Mouse (Mus musculus): ENCODE data around the gene Galnt10.

Gene Galnt10

DNA sequence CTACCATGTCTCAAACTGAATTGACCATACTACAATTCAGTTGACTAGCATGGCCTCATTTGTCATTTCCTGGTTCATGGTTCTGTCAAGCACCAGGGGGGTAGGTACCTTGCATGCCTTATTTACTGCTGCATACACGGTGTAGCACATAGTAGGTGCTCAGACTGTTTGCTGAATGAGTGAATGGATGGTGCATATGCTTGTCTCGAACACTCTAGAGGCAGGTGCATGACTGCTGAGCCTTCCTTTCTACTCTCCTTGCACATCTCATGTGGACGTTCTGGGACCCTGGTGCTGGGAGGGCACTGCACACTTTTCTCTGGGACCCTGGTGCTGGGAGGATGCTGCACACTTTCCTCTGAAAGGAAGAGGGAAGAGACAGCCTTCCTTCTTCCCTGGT, 13.0 kb downstream of the Galnt10 start:
- DNase-seq (ENCODE audit: low spot score in 2 of 2), result no peak

DNA sequence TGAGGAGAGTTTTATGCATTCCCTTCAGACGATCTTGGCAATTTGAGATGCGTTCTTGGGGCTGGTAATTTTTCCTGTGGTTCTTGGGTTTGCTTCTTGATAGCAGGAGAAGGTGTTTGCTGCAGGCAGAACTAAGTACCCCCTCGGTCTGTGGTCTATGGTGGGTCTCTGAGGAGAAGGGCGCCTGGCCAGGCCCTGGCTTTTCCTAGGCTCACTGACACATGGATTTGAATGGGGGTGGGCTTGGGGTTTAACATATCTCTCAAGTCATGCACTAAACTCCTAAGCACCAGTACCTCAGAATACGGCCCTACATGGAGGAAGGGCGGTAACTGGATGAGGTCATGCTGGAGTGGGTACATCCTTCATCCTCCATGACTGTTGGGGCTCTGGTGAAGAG, 13.5 kb downstream of the Galnt10 start:
- no peak for DNase-seq (ENCODE audit: low spot score in 2 of 2)

DNA sequence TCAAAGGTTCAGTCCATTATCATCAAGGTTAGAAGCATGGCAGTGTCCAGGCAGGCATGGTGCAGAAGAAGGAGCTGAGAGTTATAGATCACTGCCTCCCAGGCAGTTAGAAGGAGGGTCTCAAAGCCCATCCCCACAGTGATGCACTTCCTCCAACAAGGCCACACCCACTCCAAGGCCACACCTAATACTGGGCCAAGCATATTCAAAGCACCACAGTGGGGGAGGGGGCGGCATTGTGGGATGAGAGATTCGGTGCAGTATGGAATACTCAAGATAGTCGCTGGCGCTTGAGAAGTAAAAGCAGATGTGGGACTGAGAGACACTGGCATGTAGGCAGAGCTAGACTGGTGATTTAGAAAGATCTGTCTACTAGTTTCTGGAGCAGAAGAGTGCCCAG, 14.9 kb downstream of the Galnt10 start:
- DNase-seq (ENCODE audit: low spot score in 2 of 2), result no peak

DNA sequence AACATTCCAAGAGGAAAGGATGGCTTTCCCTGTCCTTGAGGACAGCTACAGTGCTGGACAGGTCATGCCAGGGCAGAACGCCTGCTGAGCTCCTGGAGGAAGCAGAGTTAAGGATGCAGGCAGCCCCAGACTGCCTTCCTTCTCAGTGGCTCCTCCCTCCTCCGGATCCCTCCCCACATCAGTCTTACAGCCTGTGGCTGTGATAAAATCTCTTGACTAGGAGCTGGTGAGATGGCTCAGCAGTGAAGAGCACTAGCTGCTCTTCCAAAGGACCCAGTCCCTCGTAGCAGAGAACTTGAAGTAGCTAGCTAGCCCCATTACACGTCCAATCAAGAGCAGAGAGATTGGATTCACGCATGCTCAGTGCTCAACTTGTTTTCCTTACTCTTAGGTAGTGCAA, 15.6 kb downstream of the Galnt10 start:
- DNase-seq (ENCODE audit: low spot score in 2 of 2), result no peak

DNA sequence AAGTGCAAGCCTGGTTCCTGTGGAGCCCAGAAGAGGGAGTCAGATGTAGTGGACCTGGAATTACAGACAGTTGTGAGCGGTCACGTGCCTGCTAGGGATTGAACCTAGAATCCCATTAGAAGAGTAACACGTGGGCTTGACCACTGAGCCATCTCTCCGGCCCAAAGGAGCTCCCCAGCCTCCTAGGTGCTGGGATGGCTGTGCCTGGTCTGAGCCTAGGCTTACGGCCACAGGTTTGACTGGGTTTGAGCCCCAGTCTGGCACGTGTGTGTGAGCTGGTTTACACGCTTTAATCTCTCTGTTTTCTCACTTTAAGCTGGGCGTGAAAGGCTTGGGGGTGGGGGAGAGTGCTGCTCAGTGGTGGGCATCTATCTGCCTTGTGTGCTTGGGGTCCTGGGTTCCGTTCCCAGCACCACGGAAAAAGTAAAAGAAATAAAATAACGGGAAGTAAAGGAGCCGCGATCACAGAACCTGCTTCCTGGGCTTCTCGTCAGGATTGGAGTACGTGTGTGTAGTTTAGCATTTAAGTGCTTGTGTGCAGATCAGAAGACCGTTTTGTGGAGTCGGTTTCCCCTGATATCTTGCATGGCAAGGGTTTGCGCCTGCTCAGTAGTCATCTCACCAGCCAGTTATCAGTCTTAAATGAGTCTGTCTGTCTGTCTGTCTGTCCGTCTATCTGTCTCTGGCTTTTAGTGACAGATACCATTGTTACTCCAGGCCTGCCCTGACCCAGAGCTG, 16.4 kb downstream of the Galnt10 start:
- DNase-seq (ENCODE audit: low spot score in 2 of 2), result no peak

DNA sequence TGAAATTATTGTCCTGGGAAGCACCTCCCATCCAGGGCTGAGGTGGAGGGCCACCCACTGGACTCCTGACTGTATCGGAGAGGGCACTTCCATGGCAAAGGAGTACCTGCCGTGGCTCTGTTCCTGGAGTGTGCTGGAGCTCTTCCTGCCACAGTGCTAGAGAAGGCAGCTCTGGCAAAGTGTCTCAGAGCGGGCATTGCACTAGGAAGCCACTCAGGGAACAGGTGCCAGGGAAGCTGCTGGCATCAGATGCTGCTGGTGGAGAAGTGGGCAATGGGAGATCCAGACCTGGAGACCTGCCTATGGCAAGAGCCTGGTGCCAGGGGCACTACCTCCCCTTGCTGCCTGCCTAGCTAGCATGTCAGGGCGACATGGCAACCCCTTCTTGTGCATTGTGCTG, 17.0 kb downstream of the Galnt10 start:
- DNase-seq (ENCODE audit: low spot score in 2 of 2), result no peak

DNA sequence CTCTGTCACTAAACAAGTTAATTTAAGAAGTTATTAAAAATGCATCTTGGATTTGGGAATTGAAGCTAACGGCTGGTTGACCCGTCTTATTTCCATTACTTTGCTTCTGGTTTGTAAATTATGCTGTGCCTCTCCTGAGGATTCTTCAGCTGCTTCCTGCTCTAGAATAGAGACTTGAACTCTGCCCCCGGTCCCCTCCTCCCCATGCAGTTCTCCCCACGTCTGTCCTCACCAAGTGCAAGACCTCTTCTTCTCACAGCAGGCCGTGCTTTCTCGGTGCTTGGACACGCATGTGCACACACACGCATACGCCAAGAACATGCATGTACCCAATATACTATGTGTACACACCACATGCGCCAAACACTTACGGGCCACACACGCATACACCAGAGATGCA, 18.0 kb downstream of the Galnt10 start:
- no peak for DNase-seq (ENCODE audit: low spot score in 2 of 2)

DNA sequence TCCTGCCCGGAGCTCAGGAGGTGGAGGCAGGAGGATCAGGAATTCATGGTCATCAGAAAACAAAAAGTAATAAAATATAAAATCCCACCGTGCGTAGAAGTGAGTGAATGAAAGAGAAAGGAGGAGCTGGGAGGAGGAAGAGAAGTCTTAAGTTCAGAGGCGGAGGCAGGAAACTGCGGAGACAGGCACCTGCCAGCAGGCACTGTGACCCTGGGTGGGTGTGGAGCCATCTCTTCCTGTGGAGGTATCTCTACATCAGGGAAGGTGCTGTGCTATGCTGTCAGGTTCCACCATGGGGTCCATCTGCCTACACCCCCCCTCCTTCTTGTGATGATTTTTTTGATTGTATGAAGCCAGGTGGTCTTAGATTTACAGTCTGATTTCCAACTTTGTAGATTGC, 19.5 kb downstream of the Galnt10 start:
- no peak for DNase-seq (ENCODE audit: low spot score in 2 of 2)

DNA sequence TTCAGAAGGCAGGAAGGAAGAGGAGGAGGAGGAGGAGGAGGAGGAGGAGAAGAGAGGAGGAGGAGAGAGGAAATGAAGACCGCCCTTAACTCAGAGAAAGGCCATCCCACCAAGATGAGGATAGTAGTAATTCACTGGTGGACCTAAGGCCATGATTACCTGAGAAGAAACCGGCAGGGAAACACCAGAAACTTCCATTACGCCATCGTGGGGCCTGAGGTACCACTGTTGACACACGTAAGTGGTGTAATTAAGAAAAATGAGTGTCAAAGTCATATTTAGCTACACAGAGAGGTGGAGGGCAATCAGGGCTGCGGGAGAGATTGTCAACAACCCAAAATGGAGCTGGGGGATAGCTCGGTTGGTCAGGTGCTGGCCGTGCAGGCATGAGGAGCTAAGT, 23.0 kb downstream of the Galnt10 start:
- DNase-seq (ENCODE audit: low spot score in 2 of 2), result no peak

DNA sequence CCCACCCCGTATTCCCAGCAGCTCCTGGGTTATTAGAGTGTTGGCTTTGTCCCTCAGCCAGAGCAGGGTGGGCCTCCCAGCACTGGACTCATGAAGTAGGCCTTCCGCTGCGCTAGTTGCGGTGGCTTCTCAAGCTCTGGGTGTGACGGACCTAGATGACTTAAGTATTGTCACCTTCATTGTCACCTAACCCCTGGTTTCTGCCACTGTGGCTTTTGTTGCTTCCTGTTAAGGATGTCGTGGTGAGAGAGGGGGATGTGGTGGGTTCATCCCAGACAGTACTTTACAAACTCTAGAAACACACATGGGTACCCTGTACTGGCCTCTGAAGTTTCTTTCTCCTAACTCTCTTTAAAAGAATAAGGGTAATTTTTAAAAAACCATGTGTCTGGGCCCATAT, 24.3 kb downstream of the Galnt10 start:
- no peak for DNase-seq (ENCODE audit: low spot score in 2 of 2)

DNA sequence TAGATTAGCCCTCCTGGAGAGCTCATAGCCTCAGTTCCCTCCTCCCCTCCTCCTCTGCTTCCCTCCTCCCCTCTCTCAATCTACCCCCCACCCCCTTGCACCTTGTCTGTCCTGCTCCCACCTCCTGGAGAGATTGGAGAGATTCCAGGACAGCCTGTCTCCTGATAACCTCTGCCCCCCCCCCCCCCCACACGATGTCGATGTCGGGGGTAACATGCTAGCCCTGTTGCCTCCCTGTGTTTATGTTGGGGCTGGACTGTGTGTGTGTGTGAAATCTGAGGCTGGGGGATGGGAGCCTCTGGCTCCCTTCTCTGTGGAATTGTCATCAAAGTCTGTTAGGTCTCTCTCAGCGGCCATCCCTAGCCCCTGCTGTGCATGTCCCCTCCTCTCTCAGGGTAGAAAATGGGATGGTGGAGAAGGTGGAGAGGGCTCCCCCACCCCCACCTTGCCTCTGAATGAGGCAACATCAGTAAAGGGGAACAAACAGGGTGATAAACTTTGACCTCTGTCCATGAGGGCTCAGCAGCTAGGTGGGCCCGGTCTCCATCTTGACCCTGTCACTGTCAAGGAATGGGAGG, 26.0 kb downstream of the Galnt10 start:
- DNase-seq (ENCODE audit: low spot score in 2 of 2), result no peak

DNA sequence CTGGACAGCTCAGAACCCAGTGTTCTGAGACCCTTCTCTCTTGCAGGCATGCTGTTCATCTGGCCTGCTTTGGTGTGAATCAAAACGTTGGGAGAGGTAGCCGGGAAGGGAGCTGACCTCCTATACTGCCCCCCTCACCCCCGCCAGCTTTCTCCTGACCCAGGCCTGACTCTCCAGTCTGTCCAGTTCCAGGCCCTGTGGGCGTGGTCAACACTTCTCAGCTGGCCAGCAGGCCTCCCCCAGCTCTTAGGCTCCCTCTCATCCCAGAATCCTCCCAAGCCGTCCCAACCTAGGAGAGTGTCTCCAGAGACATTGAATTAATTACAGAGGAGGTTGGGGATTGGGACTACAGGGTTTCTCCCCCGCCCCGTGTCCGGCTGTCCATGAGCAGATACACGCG, 26.6 kb downstream of the Galnt10 start:
- no peak for DNase-seq (ENCODE audit: low spot score in 2 of 2)

DNA sequence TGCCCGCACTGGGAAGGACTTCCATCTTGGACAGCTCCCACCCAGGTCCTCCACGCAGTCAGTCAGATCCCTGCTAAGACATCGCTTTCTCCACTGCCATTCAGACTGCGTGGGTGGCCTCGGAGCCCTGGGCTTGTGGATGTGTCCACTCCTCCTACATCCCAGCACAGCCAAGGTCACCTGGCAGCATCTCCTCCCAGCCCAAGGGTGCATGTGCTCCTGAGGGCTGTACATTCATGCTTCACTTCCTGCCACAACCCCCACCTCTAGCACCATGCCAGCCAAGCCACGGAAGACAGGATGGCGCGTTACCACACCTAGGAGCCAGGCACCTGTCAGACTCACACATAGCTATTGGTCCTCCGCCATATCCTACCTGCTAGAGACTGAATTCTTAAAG, 27.8 kb downstream of the Galnt10 start:
- no peak for DNase-seq (ENCODE audit: low spot score in 2 of 2)

DNA sequence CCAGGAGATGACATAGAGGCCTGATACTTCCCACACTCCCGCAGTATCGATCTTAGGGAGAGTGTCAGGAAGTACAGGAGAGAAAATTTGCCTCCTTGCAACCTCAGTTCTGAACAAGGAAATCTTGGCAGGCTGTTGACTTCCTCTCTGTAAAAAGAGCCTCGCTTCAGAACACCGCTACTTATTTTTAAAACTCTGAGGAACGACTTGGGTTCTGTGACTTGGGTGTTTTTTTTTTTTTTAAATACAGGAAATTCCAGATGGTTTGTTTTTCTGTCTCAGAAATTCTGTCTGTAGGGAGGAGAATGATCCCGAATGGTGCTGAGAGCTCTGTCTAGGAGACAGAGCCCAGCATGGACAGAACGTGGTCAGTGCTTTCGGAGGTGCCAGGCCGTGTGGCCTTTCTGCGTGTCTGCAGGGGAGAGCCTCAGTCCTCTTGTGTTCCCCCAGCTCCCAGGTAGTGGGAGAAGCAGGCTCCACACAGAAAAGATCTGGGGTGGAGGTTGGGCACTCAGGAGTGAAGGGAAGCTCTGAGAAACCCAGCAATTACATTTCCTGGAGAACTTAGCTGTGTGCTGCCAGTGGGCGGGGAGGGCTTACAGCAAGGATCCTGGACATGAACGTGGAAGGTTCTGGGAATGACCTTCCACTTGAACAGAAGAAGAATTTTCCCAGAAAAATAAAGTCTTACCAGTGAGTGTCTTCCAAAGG, 28.9 kb downstream of the Galnt10 start:
- DNase-seq (ENCODE audit: low spot score in 2 of 2), result peak in 1 of 2 experiments; percentile 12

DNA sequence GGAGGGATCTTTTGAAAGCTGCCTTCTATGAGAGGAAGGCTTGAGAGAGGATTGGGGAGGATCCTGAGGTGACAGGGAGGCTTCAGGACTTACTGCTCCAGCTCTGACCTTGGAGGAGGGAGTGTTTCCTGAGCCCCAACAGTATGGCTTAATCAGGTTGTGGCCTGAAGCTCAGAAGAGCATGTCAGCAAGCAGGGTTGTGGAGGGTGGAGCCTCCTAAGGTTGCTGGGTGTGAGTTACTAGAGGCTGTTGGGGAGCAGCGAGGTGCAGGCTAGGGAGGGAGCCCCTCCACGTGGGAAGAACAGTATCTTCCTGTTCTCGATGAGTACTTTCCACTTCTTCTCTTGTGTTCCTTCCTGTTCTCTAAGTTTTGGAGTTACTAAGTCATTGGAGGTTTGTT, 32.0 kb downstream of the Galnt10 start:
- no peak for DNase-seq (ENCODE audit: low spot score in 2 of 2)

DNA sequence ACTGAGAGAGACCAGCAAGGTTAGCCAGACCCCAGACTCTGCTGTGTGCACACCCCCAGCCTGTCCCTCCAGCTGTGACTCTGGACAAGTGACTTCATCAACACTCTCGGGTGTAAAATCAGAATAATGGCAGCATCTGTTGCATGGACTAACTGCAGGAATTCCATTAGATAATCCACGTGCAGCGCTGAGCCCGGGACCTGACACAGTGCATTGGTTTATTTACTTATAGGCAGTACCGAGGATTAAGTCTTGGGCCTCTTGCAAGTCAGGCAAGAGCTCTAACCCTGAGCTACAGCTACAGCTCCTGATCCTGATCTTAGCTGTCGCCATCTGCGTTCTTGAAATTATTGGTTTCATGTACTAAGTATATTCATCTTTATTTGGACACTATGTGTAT, 37.3 kb downstream of the Galnt10 start:
- DNase-seq (ENCODE audit: low spot score in 2 of 2), result no peak

DNA sequence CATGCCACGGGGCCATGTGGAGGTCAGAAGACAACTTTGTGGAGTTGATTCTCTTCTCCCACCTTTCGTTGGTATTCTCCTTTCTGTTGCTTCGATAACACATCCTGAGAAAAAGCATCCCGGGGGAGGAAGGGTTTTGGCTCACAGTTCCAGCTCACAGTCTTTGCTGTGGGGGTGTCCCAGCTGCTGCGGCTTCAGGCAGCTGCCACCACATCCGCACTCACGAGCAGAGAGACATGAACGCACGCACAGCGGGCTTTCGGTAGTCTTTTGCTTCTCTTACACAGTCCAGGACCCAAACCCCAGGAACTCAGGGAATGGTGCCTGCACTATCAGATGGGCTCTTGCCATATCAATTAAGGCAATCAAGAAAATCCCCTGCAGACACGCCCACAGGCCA, 37.9 kb downstream of the Galnt10 start:
- DNase-seq (ENCODE audit: low spot score in 2 of 2), result peak in 1 of 2 experiments; percentile 39

DNA sequence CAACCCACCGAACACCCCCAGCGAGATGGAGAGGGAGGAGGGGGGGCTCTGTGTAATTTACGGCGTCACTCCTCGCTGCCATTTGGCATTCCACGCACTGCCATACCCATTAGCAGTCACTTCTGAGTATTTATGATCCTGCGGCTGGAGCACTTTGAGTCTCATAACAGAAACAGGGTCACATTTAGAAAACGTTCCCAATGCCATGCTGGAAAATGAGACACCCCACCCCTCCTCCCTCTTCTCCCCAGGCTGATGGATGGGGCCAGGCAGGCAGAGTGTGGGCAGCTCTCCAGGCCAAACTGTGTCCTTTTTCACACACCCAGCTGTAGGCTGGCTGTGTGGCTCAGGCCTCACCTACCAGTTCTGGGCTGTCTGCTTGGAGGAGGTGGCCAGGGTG, 38.7 kb downstream of the Galnt10 start:
- DNase-seq (ENCODE audit: low spot score in 2 of 2), result no peak

DNA sequence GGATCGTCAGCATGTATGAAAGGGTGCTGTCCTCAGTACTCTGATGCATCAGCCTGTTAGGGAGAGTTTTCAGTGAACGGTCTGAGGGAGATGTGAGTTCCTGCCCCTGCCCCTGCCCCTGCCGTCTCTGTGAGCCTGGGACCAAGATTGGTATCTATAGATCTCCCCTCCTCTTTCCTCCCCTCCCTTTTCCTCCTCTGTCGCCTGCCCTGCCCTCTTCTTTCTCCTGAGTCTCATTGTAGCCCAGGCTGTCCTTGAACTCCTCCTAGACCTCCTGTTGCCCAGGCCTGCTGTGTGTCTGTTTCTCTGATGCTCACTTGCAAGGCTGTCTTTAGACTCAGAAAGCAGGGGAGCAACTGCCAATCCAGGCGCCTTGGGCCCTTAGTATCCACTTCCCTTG, 39.6 kb downstream of the Galnt10 start:
- no peak for DNase-seq (ENCODE audit: low spot score in 2 of 2)

DNA sequence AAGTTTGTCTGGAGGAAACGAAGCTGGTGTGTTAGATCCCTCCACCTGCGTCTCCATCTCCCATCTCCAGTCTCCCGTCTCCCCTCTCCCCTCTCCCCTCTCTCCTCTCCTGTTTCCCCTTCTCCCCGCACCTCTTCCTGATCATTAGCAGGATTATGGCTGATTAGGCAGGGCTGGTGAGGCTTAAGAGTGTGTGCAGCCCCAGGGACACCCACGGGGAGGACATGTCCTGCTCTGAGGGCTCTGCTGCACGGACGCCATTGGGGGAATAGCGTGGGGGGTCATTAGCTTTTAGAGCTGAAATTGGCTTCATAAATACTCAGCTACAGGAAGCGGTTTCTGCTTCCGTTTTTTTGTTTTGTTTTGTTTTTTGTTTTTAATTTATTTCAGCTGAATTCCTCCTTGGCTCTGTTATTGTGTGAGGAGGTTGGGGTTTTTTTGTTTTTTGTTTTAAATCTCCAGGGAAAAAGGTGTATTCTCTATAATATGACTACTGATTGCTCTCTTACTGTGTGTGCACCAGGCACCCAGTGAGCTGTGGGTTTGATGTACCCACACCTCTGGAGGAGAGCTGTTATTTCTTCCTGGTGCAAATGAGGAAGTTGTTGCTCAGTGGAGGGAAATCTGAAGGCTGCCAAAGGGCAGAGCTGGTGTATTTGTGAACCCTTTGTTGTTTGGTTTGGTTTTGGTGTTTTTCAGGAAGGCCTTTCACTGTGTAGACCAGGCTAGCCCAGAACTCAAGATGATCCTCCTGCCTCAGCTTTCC, 40.6 kb downstream of the Galnt10 start:
- DNase-seq (ENCODE audit: low spot score in 2 of 2), result no peak

DNA sequence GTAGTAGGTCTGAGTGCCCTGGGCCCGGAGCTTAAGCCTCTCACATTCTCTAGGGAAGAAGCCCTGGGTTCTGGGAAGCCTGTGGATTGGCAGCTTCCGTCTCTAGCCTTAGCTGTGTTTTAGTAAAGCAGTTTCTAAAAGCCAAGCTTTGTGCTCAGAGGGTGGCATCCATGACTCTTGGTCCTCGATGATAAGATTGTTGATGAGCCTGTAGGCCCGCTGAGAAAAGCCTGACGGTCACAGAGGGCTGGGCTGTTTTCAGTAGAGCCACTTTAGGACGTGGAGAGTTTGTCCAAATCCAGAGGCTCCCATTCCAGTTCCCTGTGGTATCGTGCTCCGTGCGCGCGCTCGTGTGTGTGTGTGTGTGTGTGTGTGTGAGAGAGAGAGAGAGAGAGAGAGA, 41.6 kb downstream of the Galnt10 start:
- DNase-seq (ENCODE audit: low spot score in 2 of 2), result no peak

DNA sequence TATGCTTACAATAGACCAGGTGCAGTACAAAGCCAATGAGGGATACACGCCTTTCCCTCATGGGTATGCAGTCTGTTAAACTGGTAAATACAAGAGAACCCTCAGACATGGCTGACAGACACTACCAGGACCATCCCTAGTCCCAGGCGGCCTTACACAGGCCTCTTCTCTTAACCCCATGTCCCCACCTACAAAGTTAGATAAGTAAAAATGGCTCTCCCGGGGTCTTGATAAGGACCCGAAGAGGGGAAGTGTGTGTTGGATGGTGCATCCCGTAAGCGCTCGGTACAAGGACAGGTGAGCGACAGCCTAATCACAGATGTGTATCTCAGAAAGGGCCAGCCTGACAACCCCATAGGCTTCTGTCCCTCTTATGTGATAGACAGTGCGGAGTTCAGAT, 42.0 kb downstream of the Galnt10 start:
- no peak for DNase-seq (ENCODE audit: low spot score in 2 of 2)

Measured in right cerebral cortex, postnatal 36 days (tissue).